Mouse (Mus musculus) midbrain, embryonic 16.5 days (tissue): ENCODE data around the gene Slc25a33. TPM values are rescaled to one million over a fixed set of nuclear protein-coding genes. Genes with fewer than 3 reads are reported as not detected.
A peak's percentile ranks its signal among the peaks of the same experiment; 100 is the strongest.

ENCODE experiments used
- ATAC-seq: fragments of 200-750 bp; cut with Nextera tagmentation; 2 replicates; pipeline ENCODE4 v1.8.0; 2017; ENCODE audit warnings: moderate TSS enrichment
- H3K27ac ChIP-seq: fragments of 300-500 bp; sonication (generic); 2 replicates; pipeline ENCODE4 v1.5.1; 2014; ENCODE audit warnings: mild to moderate bottlenecking, low read length, mixed read lengths
- H3K27me3 ChIP-seq: fragments of 300-500 bp; sonication (generic); 2 replicates; pipeline ENCODE4 v1.6.1; 2014; ENCODE audit warnings: low read depth, low read length, mixed read lengths; ENCODE audit not compliant: control insufficient read depth, insufficient read depth
- H3K36me3 ChIP-seq: fragments of 300-500 bp; sonication (generic); 2 replicates; pipeline ENCODE4 v1.6.1; 2014; ENCODE audit warnings: mild to moderate bottlenecking, low read length, moderate library complexity, mixed read lengths; ENCODE audit not compliant: control insufficient read depth, insufficient read depth
- H3K4me1 ChIP-seq: fragments of 300-500 bp; sonication (generic); 2 replicates; pipeline ENCODE4 v1.6.1; 2014; ENCODE audit warnings: mild to moderate bottlenecking, low read length, mixed read lengths; ENCODE audit not compliant: control insufficient read depth, insufficient read depth
- H3K4me2 ChIP-seq: fragments of 300-500 bp; sonication (generic); 2 replicates; pipeline ENCODE4 v1.6.1; 2014; ENCODE audit warnings: mild to moderate bottlenecking, low read length, mixed read lengths
- H3K4me3 ChIP-seq: fragments of 300-500 bp; sonication (generic); 2 replicates; pipeline ENCODE4 v1.5.1; 2014; ENCODE audit warnings: low read depth, mild to moderate bottlenecking, low read length, moderate library complexity, mixed read lengths
- H3K9ac ChIP-seq: fragments of 300-500 bp; sonication (generic); 2 replicates; pipeline ENCODE4 v1.6.1; 2014; ENCODE audit warnings: low read depth, low read length, mixed read lengths
- H3K9me3 ChIP-seq: fragments of 300-500 bp; sonication (generic); replicated peaks from 2 replicates; pipeline ENCODE4 v1.6.1; 2014; ENCODE audit warnings: mild to moderate bottlenecking, low read length, mixed read lengths; ENCODE audit not compliant: control insufficient read depth, poor library complexity, severe bottlenecking
- WGBS: fragments of 180-500 bp; shearing (Covaris S2); extraction: QIAGEN DNeasy Blood & Tissue Kit; methylation state at CpG from one replicate; pipeline ENCODE4 v1.1.7; 2014; 5-methylcytosine and 5-hydroxymethylcytosine counted together
- polyA plus RNA-seq: library from polyadenylated mRNA; unstranded; fragments of >200 nt; fragmentation: Nextera tagmentation; extraction: Ambion mirVana; gene quantifications from 2 replicates; pipeline ENCODE4 v1.2.1, GENCODE M21; 2015

Gene Slc25a33
- polyA plus RNA-seq, 1 experiment from 2014 or later: 29.1 TPM

DNA sequence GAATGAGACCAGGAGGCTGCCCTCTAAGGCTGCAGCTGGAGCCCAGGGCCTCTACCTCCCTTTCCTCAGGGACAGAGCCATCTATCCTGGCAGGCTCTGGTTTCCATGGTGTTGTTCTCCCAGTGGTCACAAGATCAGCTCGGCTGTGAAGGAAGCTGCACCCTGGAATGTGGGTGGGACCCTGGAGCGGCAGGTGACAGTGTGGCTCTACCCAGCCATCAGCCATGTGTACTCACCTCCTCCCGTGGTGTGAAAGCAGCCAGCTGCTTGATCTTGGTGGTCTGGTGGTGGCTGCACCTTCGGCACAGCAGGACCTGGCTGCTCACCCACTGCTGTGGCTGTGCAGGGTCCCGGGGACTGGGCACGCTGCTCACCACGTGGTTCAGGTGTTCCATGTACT, 43.2 kb downstream of the Slc25a33 start:
- ATAC-seq: no peak
- Histone ChIP-seq H3K9me3 (no peaks in the 10 kb centered on the region), H3K36me3 (peaks cover 28% of the 10 kb centered on the region), H3K4me3 (no peak overlapping the region), H3K9ac (no peak overlapping the region), H3K4me1 (peaks cover 32% of the 10 kb centered on the region), H3K27ac (no peak overlapping the region), H3K4me2 (no peak overlapping the region), H3K27me3 (no peaks in the 10 kb centered on the region)
- WGBS: 84% methylated on average over 7 of the region's 7 CpGs

- Histone ChIP-seq H3K36me3 (peaks cover 29% of the 10 kb centered on the region), H3K27ac (no peak overlapping the region), H3K27me3 (no peaks in the 10 kb centered on the region), H3K4me1 (peaks cover 16% of the 10 kb centered on the region), H3K9me3 (no peaks in the 10 kb centered on the region), H3K4me2 (no peak overlapping the region), H3K4me3 (no peak overlapping the region), H3K9ac (no peak overlapping the region)
- WGBS: 77% methylated on average over 8 of the region's 8 CpGs
- ATAC-seq: no peak
Measured at GRCm38 (mm10) chr4:149728810-149729209, 45.3 kb downstream of the Slc25a33 start.

DNA sequence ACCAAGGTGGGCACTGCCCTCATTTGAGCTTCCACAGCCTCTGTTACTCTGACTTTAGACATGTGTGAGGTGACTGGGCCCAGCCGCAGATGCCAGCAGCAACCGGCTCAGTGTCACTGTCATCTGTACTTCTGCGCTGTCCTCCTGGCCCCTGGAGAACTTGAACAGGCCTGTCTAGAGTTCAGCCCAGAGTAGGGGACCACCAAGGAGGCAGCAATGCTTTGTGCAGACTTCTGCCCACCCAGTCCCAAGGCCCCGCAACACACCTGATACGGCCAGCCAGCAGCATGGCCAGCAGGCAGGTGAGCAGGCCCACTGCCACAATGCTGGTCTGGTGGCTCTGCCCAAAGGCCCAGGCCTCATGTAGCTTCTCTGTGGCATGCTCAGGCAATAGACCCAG, 46.4 kb downstream of the Slc25a33 start:
- no peaks in the 10 kb centered on the region for H3K9me3 ChIP-seq
- peaks cover 7% of the 10 kb centered on the region for H3K4me1 ChIP-seq
- 98% methylated on average over 5 of the region's 5 CpGs for WGBS
- no peak overlapping the region for H3K27ac ChIP-seq
- no peaks in the 10 kb centered on the region for H3K27me3 ChIP-seq
- H3K4me3 ChIP-seq: no peak overlapping the region
- peaks cover 29% of the 10 kb centered on the region for H3K36me3 ChIP-seq
- no peak for ATAC-seq
- no peak overlapping the region for H3K9ac ChIP-seq
- no peak overlapping the region for H3K4me2 ChIP-seq

GRCm38 (mm10) chr4:149725661-149726350, 48.3 kb downstream of the Slc25a33 start:
- H3K36me3 ChIP-seq: peaks cover 29% of the 10 kb centered on the region
- no peaks in the 10 kb centered on the region for H3K9me3 ChIP-seq
- no peak overlapping the region; the same call in 1 of the 2 replicates for H3K27ac ChIP-seq
- no peak for ATAC-seq
- no peak overlapping the region for H3K4me2 ChIP-seq
- no peaks in the 10 kb centered on the region for H3K27me3 ChIP-seq
- no peak overlapping the region for H3K4me3 ChIP-seq
- WGBS: 69% methylated on average over 15 of the region's 15 CpGs
- H3K9ac ChIP-seq: peak overlapping the region; percentile 18; the same call in 1 of the 2 replicates
- H3K4me1 ChIP-seq: peaks cover 7% of the 10 kb centered on the region

GRCm38 (mm10) chr4:149724916-149725470, 49.1 kb downstream of the Slc25a33 start:
- H3K4me3 ChIP-seq: no peak overlapping the region
- H3K9me3 ChIP-seq: no peaks in the 10 kb centered on the region
- H3K27ac ChIP-seq: no peak overlapping the region
- H3K27me3 ChIP-seq: no peaks in the 10 kb centered on the region
- WGBS: 89% methylated on average over 17 of the region's 17 CpGs
- ATAC-seq: no peak
- H3K36me3 ChIP-seq: peaks cover 32% of the 10 kb centered on the region
- H3K4me1 ChIP-seq: peaks cover 7% of the 10 kb centered on the region
- H3K4me2 ChIP-seq: no peak overlapping the region
- no peak overlapping the region for H3K9ac ChIP-seq

- Histone ChIP-seq H3K9me3 (no peaks in the 10 kb centered on the region), H3K36me3 (peaks cover 27% of the 10 kb centered on the region), H3K27ac (no peak overlapping the region), H3K27me3 (no peaks in the 10 kb centered on the region), H3K4me3 (no peak overlapping the region), H3K4me1 (peaks cover 7% of the 10 kb centered on the region), H3K4me2 (no peak overlapping the region), H3K9ac (peak overlapping the region; percentile 16; the same call in 1 of the 2 replicates)
- peak; percentile 64 for ATAC-seq
- WGBS: 58% methylated on average over 17 of the region's 17 CpGs
Measured at GRCm38 (mm10) chr4:149723855-149724731, 50.0 kb downstream of the Slc25a33 start.

DNA sequence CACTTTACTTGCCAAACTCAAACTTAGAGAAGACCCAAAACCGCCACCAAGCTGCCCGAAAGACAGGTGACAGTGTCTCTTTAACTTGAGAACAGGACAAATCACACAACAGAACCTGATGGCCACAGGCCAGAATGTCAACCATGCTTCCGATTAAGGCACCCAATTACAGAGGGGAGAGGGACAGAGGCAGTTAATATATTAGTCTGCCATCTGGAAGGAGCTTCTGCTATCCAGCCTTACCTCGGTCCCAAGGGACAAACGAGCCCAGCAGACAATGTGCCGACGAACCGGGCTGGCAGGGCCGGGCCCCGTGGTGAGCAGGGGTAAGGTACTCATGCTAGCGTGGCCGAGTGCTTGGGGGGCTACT, 51.1 kb downstream of the Slc25a33 start:
- ATAC-seq: no peak
- H3K9ac ChIP-seq: no peak overlapping the region
- 63% methylated on average over 12 of the region's 12 CpGs for WGBS
- no peak overlapping the region for H3K4me3 ChIP-seq
- H3K9me3 ChIP-seq: no peaks in the 10 kb centered on the region
- H3K4me2 ChIP-seq: no peak overlapping the region
- no peak overlapping the region for H3K27ac ChIP-seq
- H3K27me3 ChIP-seq: no peaks in the 10 kb centered on the region
- H3K4me1 ChIP-seq: peaks cover 7% of the 10 kb centered on the region
- peaks cover 36% of the 10 kb centered on the region for H3K36me3 ChIP-seq

- WGBS: 79% methylated on average over 24 of the region's 24 CpGs
- no peak for ATAC-seq
- Histone ChIP-seq H3K9me3 (no peaks in the 10 kb centered on the region), H3K9ac (no peak overlapping the region), H3K27ac (no peak overlapping the region), H3K36me3 (peaks cover 43% of the 10 kb centered on the region), H3K27me3 (no peaks in the 10 kb centered on the region), H3K4me1 (peaks cover 7% of the 10 kb centered on the region), H3K4me2 (no peak overlapping the region), H3K4me3 (no peak overlapping the region)
Measured at GRCm38 (mm10) chr4:149722104-149723020, 51.7 kb downstream of the Slc25a33 start.
